Mouse (Mus musculus): ENCODE data around the gene Casp12.

GRCm38 (mm10) chr9:5417871-5418270 is 72.6 kb downstream of the Casp12 start:
- TF ChIP-seq EP300 (IDR thresholded peaks at IDR 0.05; ENCODE audit: insufficient read depth, low read depth, low read length) (no peak), CTCF (IDR thresholded peaks at IDR 0.05) (no peak), POLR2A (IDR thresholded peaks at IDR 0.05; ENCODE audit: insufficient read depth, low read depth, low read length) (no peak)
